Mouse (Mus musculus) myocyte (in vitro differentiated cells): ENCODE data around the gene Nfia.

Experiments used
- MYOD1 ChIP-seq, 3 experiments: IDR thresholded peaks; one replicate each; pipeline ENCODE4 v1.6.1; 2011; ENCODE audit warnings: control low read depth in 2 of 3, low read depth in 2 of 3, mild to moderate bottlenecking in 2 of 3, moderate library complexity in 1 of 3; ENCODE audit not compliant: insufficient read length in 2 of 3, control insufficient read depth in 1 of 3
- MYOG ChIP-seq, 3 experiments: IDR thresholded peaks; one replicate each; pipeline ENCODE4 v1.6.1; 2011; ENCODE audit warnings: control low read depth in 2 of 3, low read depth in 2 of 3, mild to moderate bottlenecking in 2 of 3; ENCODE audit not compliant: insufficient read length in 2 of 3, control insufficient read depth in 1 of 3, insufficient read depth in 1 of 3
- POLR2A ChIP-seq: IDR thresholded peaks from one replicate; pipeline ENCODE4 v1.6.1; 2011; ENCODE audit warnings: low read depth, mild to moderate bottlenecking, control low read depth, moderate library complexity; ENCODE audit not compliant: insufficient read length
- POLR2AphosphoS2 ChIP-seq: IDR thresholded peaks from one replicate; pipeline ENCODE4 v1.6.1; 2011; ENCODE audit warnings: low read depth, control low read depth; ENCODE audit not compliant: insufficient read length
- SRF ChIP-seq: IDR thresholded peaks from one replicate; pipeline ENCODE4 v1.6.1; 2011; ENCODE audit warnings: low read depth; ENCODE audit not compliant: control insufficient read depth, insufficient read length
- USF1 ChIP-seq: IDR thresholded peaks from one replicate; pipeline ENCODE4 v1.6.1; 2011; ENCODE audit warnings: low read depth, mild to moderate bottlenecking, control low read depth, moderate library complexity

DNA sequence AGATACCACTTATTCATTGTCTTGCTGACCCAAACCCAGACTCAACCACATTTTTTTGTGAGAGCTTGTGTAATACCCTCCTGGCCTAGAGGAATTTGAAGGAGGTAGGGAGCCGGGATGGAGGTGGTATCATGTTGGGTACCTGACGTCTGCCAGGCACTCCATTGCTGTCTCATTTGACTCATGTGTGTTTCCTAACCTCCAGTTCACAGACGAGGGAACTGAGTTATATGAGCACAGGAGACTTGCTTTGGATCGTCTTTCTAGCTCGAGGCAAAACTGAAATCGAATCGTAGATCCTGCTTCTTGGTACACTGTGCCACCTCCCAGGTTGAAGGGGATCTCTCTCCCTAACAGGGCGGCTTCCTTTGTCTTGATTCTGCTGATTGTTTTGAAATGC is 46.6 kb downstream of the Nfia start:
- TF ChIP-seq MYOG (IDR thresholded peaks at IDR 0.05; ENCODE audit: control insufficient read depth in 1 of 3, insufficient read depth in 1 of 3, insufficient read length in 2 of 3, low read depth in 2 of 3) = no peak
- no peak for TF ChIP-seq POLR2A
- TF ChIP-seq POLR2AphosphoS2 = no peak
- no peak for TF ChIP-seq MYOD1 (IDR thresholded peaks at IDR 0.05; ENCODE audit: control insufficient read depth in 1 of 3, insufficient read length in 2 of 3, low read depth in 2 of 3)
- TF ChIP-seq SRF = no peak
- no peak for TF ChIP-seq USF1
